Mouse (Mus musculus) liver, embryonic 11.5 days (tissue): ENCODE data around the gene Hsd17b10. TPM values are rescaled to one million over a fixed set of nuclear protein-coding genes. Genes with fewer than 3 reads are reported as not detected.

Experiments used
- ATAC-seq: fragments of 200-750 bp; cut with Nextera tagmentation; replicated peaks from 2 replicates; pipeline ENCODE4 v1.8.0; 2017; ENCODE audit warnings: moderate number of reproducible peaks, mild to moderate bottlenecking, moderate TSS enrichment, moderate library complexity; ENCODE audit not compliant: low FRiP score
- DNase-seq: peaks from one replicate; pipeline ENCODE4 v3.0.0-alpha.2; 2017; ENCODE audit warnings: low spot score
- H3K27ac ChIP-seq: fragments of 300-500 bp; sonication (generic); 2 replicates; pipeline ENCODE4 v1.5.1; 2014; ENCODE audit warnings: mild to moderate bottlenecking, low read depth, low read length, control low read depth
- H3K27me3 ChIP-seq: fragments of 300-500 bp; sonication (generic); replicated peaks from 2 replicates; pipeline ENCODE4 v1.6.1; 2014; ENCODE audit warnings: low read length, mixed read lengths; ENCODE audit not compliant: control insufficient read depth, insufficient read depth
- H3K36me3 ChIP-seq: fragments of 300-500 bp; sonication (generic); 2 replicates; pipeline ENCODE4 v1.6.1; 2014; ENCODE audit warnings: mild to moderate bottlenecking, low read length, moderate library complexity, mixed read lengths; ENCODE audit not compliant: control insufficient read depth, insufficient read depth
- H3K4me1 ChIP-seq: fragments of 300-500 bp; sonication (generic); replicated peaks from 2 replicates; pipeline ENCODE4 v1.6.1; 2014; ENCODE audit warnings: low read length, mixed read lengths; ENCODE audit not compliant: control insufficient read depth, insufficient read depth
- H3K4me2 ChIP-seq: fragments of 300-500 bp; sonication (generic); 2 replicates; pipeline ENCODE4 v1.6.1; 2014; ENCODE audit warnings: mild to moderate bottlenecking, control low read depth, moderate library complexity
- H3K4me3 ChIP-seq: fragments of 300-500 bp; sonication (generic); 2 replicates; pipeline ENCODE4 v1.5.1; 2014; ENCODE audit warnings: low read depth, low read length, control low read depth
- H3K9ac ChIP-seq: fragments of 300-500 bp; sonication (generic); 2 replicates; pipeline ENCODE4 v1.6.1; 2014; ENCODE audit warnings: low read depth, low read length, control low read depth
- H3K9me3 ChIP-seq: fragments of 300-500 bp; sonication (generic); 2 replicates; pipeline ENCODE4 v1.6.1; 2016; ENCODE audit warnings: low read length, inconsistent platforms, mixed read lengths; ENCODE audit not compliant: control insufficient read depth
- WGBS: fragments of 180-500 bp; shearing (Covaris S2); extraction: QIAGEN DNeasy Blood & Tissue Kit; methylation state at CpG from one replicate; pipeline ENCODE4 v1.1.7; 2014; 5-methylcytosine and 5-hydroxymethylcytosine counted together
- polyA plus RNA-seq: library from polyadenylated mRNA; unstranded; fragments of >200 nt; fragmentation: Nextera tagmentation; extraction: Ambion mirVana; gene quantifications from 2 replicates; pipeline ENCODE4 v1.2.1, GENCODE M21; 2014

The Hsd17b10 gene
- polyA plus RNA-seq, 1 experiment from 2014 or later: 152 TPM

GRCm38 (mm10) chrX:152017186-152017585, 15.5 kb downstream of the Hsd17b10 start:
- Histone ChIP-seq H3K4me1 (peaks cover 4% of the 10 kb centered on the region; the same call in 1 of the 2 replicates), H3K9me3 (no peaks in the 10 kb centered on the region), H3K27ac (no peak overlapping the region), H3K9ac (peak overlapping the region; percentile 80), H3K4me2 (peak overlapping the region; percentile 76), H3K36me3 (no peaks in the 10 kb centered on the region), H3K4me3 (peak overlapping the region; percentile 63), H3K27me3 (peaks cover 14% of the 10 kb centered on the region)
- ATAC-seq (no peak), DNase-seq (no peak)
- WGBS: 10% methylated on average over 14 of the region's 14 CpGs

- Histone ChIP-seq H3K27me3 (peaks cover 14% of the 10 kb centered on the region), H3K4me2 (peak overlapping the region; percentile 42), H3K4me3 (0 out of 2 replicates have a peak overlapping the region, but pooled peaks have one; percentile 10), H3K9ac (no peak overlapping the region), H3K9me3 (no peaks in the 10 kb centered on the region), H3K27ac (no peak overlapping the region), H3K4me1 (peaks cover 4% of the 10 kb centered on the region; the same call in 1 of the 2 replicates), H3K36me3 (no peaks in the 10 kb centered on the region)
- ATAC-seq (no peak), DNase-seq (no peak)
- 57% methylated on average over 2 of the region's 2 CpGs for WGBS
Measured at GRCm38 (mm10) chrX:152019294-152019693, 17.6 kb downstream of the Hsd17b10 start.

GRCm38 (mm10) chrX:152039865-152040264, 38.2 kb downstream of the Hsd17b10 start:
- H3K27me3 ChIP-seq: peaks cover 14% of the 10 kb centered on the region; the same call in 1 of the 2 replicates
- H3K4me2 ChIP-seq: no peak overlapping the region
- H3K36me3 ChIP-seq: peaks cover 13% of the 10 kb centered on the region; the same call in 1 of the 2 replicates
- DNase-seq (no peak), ATAC-seq (peak; percentile 82)
- no peaks in the 10 kb centered on the region for H3K9me3 ChIP-seq
- no peaks in the 10 kb centered on the region for H3K4me1 ChIP-seq
- H3K27ac ChIP-seq: peak overlapping the region; percentile 7; the same call in 1 of the 2 replicates
- H3K4me3 ChIP-seq: no peak overlapping the region
- no peak overlapping the region for H3K9ac ChIP-seq

- Histone ChIP-seq H3K9ac (no peak overlapping the region), H3K27me3 (peaks cover 15% of the 10 kb centered on the region), H3K4me2 (no peak overlapping the region), H3K4me3 (no peak overlapping the region), H3K9me3 (no peaks in the 10 kb centered on the region), H3K36me3 (peaks cover 5% of the 10 kb centered on the region; the same call in 1 of the 2 replicates), H3K4me1 (no peaks in the 10 kb centered on the region), H3K27ac (no peak overlapping the region)
- DNase-seq (no peak), ATAC-seq (no peak)
Measured at GRCm38 (mm10) chrX:152047230-152047629, 45.6 kb downstream of the Hsd17b10 start.

- no peak overlapping the region for H3K4me3 ChIP-seq
- H3K9me3 ChIP-seq: no peaks in the 10 kb centered on the region
- H3K36me3 ChIP-seq: peaks cover 2% of the 10 kb centered on the region; the same call in 1 of the 2 replicates
- no peak overlapping the region for H3K27ac ChIP-seq
- H3K9ac ChIP-seq: no peak overlapping the region
- no peaks in the 10 kb centered on the region for H3K4me1 ChIP-seq
- no peak overlapping the region for H3K4me2 ChIP-seq
- DNase-seq (no peak), ATAC-seq (no peak)
- H3K27me3 ChIP-seq: peaks cover 3% of the 10 kb centered on the region
- 64% methylated on average over 3 of the region's 3 CpGs for WGBS
Measured at GRCm38 (mm10) chrX:152052546-152052945, 50.9 kb downstream of the Hsd17b10 start.

Other genes with a start within 250 kb of the Hsd17b10 start
- gene Huwe1, start 201.0 kb upstream of the Hsd17b10 start, polyA plus RNA-seq: 35.4 and 41.2 TPM in 2 replicates
- 4.5 and 5.0 TPM in 2 replicates for gene Ribc1, start 14.4 kb downstream of the Hsd17b10 start, polyA plus RNA-seq
- gene Smc1a, start 14.6 kb downstream of the Hsd17b10 start, polyA plus RNA-seq: 99.0 and 108 TPM in 2 replicates
- gene Iqsec2, start 142.4 kb downstream of the Hsd17b10 start, polyA plus RNA-seq: 0.86 and 1.8 TPM in 2 replicates
- 40.6 and 40.8 TPM in 2 replicates for gene Kdm5c, start 231.2 kb downstream of the Hsd17b10 start, polyA plus RNA-seq